Mouse (Mus musculus): Measurements from ENCODE around the gene Dppa2. TPM values are rescaled to one million over a fixed set of nuclear protein-coding genes. Genes with fewer than 3 reads are reported as not detected.

Dppa2 gene
- polyA plus RNA-seq, 2 experiments, result not detected

- 68% methylated on average over 3 of the region's 3 CpGs for WGBS (ENCODE audit: insufficient replicate concordance)
- no peak for DNase-seq (ENCODE audit: low read depth in 3 of 3, low spot score in 3 of 3)
Observed at GRCm38 (mm10) chr16:48315294-48315693, 11.6 kb downstream of the Dppa2 start.

GRCm38 (mm10) chr16:48320781-48321180 lies 17.1 kb downstream of the Dppa2 start:
- no peak overlapping the region for H3K4me3 ChIP-seq (ENCODE audit: insufficient read depth in 1 of 2, low read depth in 2 of 2, low read length in 2 of 2)
- DNase-seq (ENCODE audit: low read depth in 3 of 3, low spot score in 3 of 3) (no peak), ATAC-seq (ENCODE audit: insufficient read depth) (no peak)
- H3K27ac ChIP-seq, result no peak overlapping the region
- H3K9ac ChIP-seq (replicated peaks), result no peak overlapping the region
- no peaks in the 10 kb centered on the region for H3K36me3 ChIP-seq (replicated peaks; ENCODE audit: control insufficient read depth, insufficient read depth, low read depth)
- no peak overlapping the region for H3K4me2 ChIP-seq (ENCODE audit: low read depth)
- TF ChIP-seq CTCF (IDR thresholded peaks at IDR 0.05; ENCODE audit: low read depth) (peak; percentile 41; the same call in 1 of the 2 replicates), EP300 (IDR thresholded peaks at IDR 0.05; ENCODE audit: low read depth) (no peak)
- H3K27me3 ChIP-seq (ENCODE audit: control insufficient read depth, insufficient read depth, low read length), result no peaks in the 10 kb centered on the region
- no peaks in the 10 kb centered on the region for H3K4me1 ChIP-seq (replicated peaks; ENCODE audit: control insufficient read depth in 2 of 2, insufficient read depth in 2 of 2, low read length in 1 of 2)
- 76% methylated on average over 6 of the region's 6 CpGs for WGBS (ENCODE audit: insufficient replicate concordance)
- no peaks in the 10 kb centered on the region for H3K9me3 ChIP-seq (ENCODE audit: control insufficient read depth, low read length)

More at GRCm38 (mm10) chr16:48315294-48315693, 11.6 kb downstream of the Dppa2 start:
- Histone ChIP-seq H3K4me2 (ENCODE audit: low read depth) (no peak overlapping the region), H3K4me1 (replicated peaks; ENCODE audit: control insufficient read depth in 2 of 2, insufficient read depth in 2 of 2, low read length in 1 of 2) (no peaks in the 10 kb centered on the region), H3K27me3 (ENCODE audit: control insufficient read depth, insufficient read depth, low read length) (no peaks in the 10 kb centered on the region), H3K9me3 (ENCODE audit: control insufficient read depth, low read length) (no peaks in the 10 kb centered on the region), H3K4me3 (ENCODE audit: insufficient read depth in 1 of 2, low read depth in 2 of 2, low read length in 2 of 2) (no peak overlapping the region), H3K9ac (replicated peaks) (no peak overlapping the region), H3K36me3 (replicated peaks; ENCODE audit: control insufficient read depth, insufficient read depth, low read depth) (no peaks in the 10 kb centered on the region), H3K27ac (no peak overlapping the region)
- no peak for ATAC-seq (ENCODE audit: insufficient read depth)
- TF ChIP-seq CTCF (IDR thresholded peaks at IDR 0.05; ENCODE audit: low read depth) (no peak), EP300 (IDR thresholded peaks at IDR 0.05; ENCODE audit: low read depth) (no peak)

GRCm38 (mm10) chr16:48323133-48323532 lies 19.4 kb downstream of the Dppa2 start:
- Histone ChIP-seq H3K36me3 (replicated peaks; ENCODE audit: control insufficient read depth, insufficient read depth, low read depth) (no peaks in the 10 kb centered on the region), H3K4me2 (ENCODE audit: low read depth) (no peak overlapping the region)

GRCm38 (mm10) chr16:48323602-48324345 lies 20.1 kb downstream of the Dppa2 start:
- H3K4me2 ChIP-seq (ENCODE audit: low read depth), result no peak overlapping the region

More at GRCm38 (mm10) chr16:48323133-48323532, 19.4 kb downstream of the Dppa2 start:
- DNase-seq (ENCODE audit: low read depth in 3 of 3, low spot score in 3 of 3) (no peak), ATAC-seq (ENCODE audit: insufficient read depth) (no peak)
- H3K27me3 ChIP-seq (ENCODE audit: control insufficient read depth, insufficient read depth, low read length), result no peaks in the 10 kb centered on the region
- no peaks in the 10 kb centered on the region for H3K9me3 ChIP-seq (ENCODE audit: control insufficient read depth, low read length)
- no peak overlapping the region for H3K4me3 ChIP-seq (ENCODE audit: insufficient read depth in 1 of 2, low read depth in 2 of 2, low read length in 2 of 2)
- H3K9ac ChIP-seq (replicated peaks), result no peak overlapping the region
- H3K4me1 ChIP-seq (replicated peaks; ENCODE audit: control insufficient read depth in 2 of 2, insufficient read depth in 2 of 2, low read length in 1 of 2), result no peaks in the 10 kb centered on the region
- H3K27ac ChIP-seq, result no peak overlapping the region
- WGBS (ENCODE audit: insufficient replicate concordance), result 47% methylated on average over 6 of the region's 6 CpGs
- TF ChIP-seq CTCF (IDR thresholded peaks at IDR 0.05; ENCODE audit: low read depth), result no peak
- TF ChIP-seq EP300 (IDR thresholded peaks at IDR 0.05; ENCODE audit: low read depth), result no peak

GRCm38 (mm10) chr16:48326903-48327302 lies 23.2 kb downstream of the Dppa2 start:
- Histone ChIP-seq H3K4me1 (replicated peaks; ENCODE audit: control insufficient read depth in 2 of 2, insufficient read depth in 2 of 2, low read length in 1 of 2) (no peaks in the 10 kb centered on the region), H3K9me3 (ENCODE audit: control insufficient read depth, low read length) (no peaks in the 10 kb centered on the region), H3K4me3 (ENCODE audit: insufficient read depth in 1 of 2, low read depth in 2 of 2, low read length in 2 of 2) (no peak overlapping the region), H3K36me3 (replicated peaks; ENCODE audit: control insufficient read depth, insufficient read depth, low read depth) (no peaks in the 10 kb centered on the region), H3K9ac (replicated peaks) (no peak overlapping the region), H3K4me2 (ENCODE audit: low read depth) (no peak overlapping the region), H3K27ac (no peak overlapping the region), H3K27me3 (ENCODE audit: control insufficient read depth, insufficient read depth, low read length) (no peaks in the 10 kb centered on the region)
- ATAC-seq (ENCODE audit: insufficient read depth), result no peak
- TF ChIP-seq CTCF (IDR thresholded peaks at IDR 0.05; ENCODE audit: low read depth), result no peak
- 39% methylated on average over 5 of the region's 5 CpGs for WGBS (ENCODE audit: insufficient replicate concordance)
- DNase-seq (ENCODE audit: low read depth in 3 of 3, low spot score in 3 of 3), result no peak

More at GRCm38 (mm10) chr16:48323602-48324345, 20.1 kb downstream of the Dppa2 start:
- no peak overlapping the region for H3K4me3 ChIP-seq (ENCODE audit: insufficient read depth in 1 of 2, low read depth in 2 of 2, low read length in 2 of 2)
- WGBS (ENCODE audit: insufficient replicate concordance), result 63% methylated on average over 8 of the region's 8 CpGs
- no peaks in the 10 kb centered on the region for H3K4me1 ChIP-seq (replicated peaks; ENCODE audit: control insufficient read depth in 2 of 2, insufficient read depth in 2 of 2, low read length in 1 of 2)
- ATAC-seq (ENCODE audit: insufficient read depth) (no peak), DNase-seq (ENCODE audit: low read depth in 3 of 3, low spot score in 3 of 3) (no peak)
- no peaks in the 10 kb centered on the region for H3K27me3 ChIP-seq (ENCODE audit: control insufficient read depth, insufficient read depth, low read length)
- no peak for TF ChIP-seq EP300 (IDR thresholded peaks at IDR 0.05; ENCODE audit: low read depth)
- no peak for TF ChIP-seq CTCF (IDR thresholded peaks at IDR 0.05; ENCODE audit: low read depth)
- H3K9ac ChIP-seq (replicated peaks), result no peak overlapping the region
- no peak overlapping the region for H3K27ac ChIP-seq
- no peaks in the 10 kb centered on the region for H3K36me3 ChIP-seq (replicated peaks; ENCODE audit: control insufficient read depth, insufficient read depth, low read depth)
- no peaks in the 10 kb centered on the region for H3K9me3 ChIP-seq (ENCODE audit: control insufficient read depth, low read length)

Measured in liver, embryonic 14.5 days (tissue).